Mouse (Mus musculus): ENCODE results near the gene Pla1a. TPM values are rescaled to one million over a fixed set of nuclear protein-coding genes. Genes with fewer than 3 reads are reported as not detected.
"Not testable (repeated sequence)": the region's sequence is repeated elsewhere in the genome, so short reads cannot be mapped to it uniquely, and the experiment has no call there.

The Pla1a gene
- polyA plus RNA-seq, 1 experiment from 2014 or later, result 1.4 TPM

GRCm38 (mm10) chr16:38455511-38456418 is 22.8 kb upstream of the Pla1a start, which contains the start of gene Cd80:
Gene Cd80 (plus strand): TSS chr16:38455561.
- WGBS, result 73% methylated on average over 15 of the region's 17 CpGs
- no peak within 1 kb of the TSS for H3K27ac ChIP-seq (replicated peaks)
- H3K27me3 ChIP-seq (replicated peaks), result no peaks in the 10 kb centered on the region
- H3K9ac ChIP-seq (replicated peaks), result no peak within 1 kb of the TSS
- no peaks in the 10 kb centered on the region for H3K36me3 ChIP-seq
- no peak within 1 kb of the TSS for H3K4me3 ChIP-seq (replicated peaks)
- no peaks in the 10 kb centered on the region for H3K9me3 ChIP-seq (replicated peaks)
- ATAC-seq (ENCODE audit: low FRiP score), result no peak
- no peak within 1 kb of the TSS for H3K4me2 ChIP-seq
- peaks cover 12% of the 10 kb centered on the region for H3K4me1 ChIP-seq

DNA sequence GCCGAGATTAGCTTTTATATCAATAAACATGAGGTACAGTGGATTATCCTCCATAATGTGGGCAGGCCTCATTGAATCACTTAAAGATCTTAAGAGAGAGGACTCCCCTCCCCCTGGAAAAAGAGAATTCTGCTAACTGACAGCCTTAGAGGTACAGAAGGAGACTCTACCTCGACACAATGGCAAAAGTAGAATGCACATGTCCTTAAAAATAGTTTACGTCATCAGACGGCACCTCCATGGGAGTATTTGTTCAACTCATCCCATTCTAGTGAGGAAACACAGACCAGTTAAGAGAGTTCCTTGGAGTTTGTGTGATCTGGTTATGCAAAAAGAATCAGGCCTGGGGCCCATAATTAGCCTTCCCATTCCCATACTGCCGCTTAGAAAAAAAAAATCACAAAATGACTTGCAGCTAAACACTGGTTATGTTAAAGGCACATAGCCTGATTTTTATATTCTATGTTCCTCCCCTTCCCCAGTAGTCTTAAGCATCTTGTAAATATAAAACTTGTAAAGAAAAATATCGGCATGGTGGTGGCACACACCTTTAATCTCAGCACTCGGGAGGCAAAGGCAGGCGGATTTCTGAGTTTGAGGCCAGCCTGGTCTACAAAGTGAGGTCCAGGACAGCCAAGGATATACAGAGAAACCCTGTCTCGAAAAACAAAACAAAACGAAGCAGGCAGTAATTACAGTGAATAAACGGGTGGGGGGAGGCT is 21.7 kb upstream of the Pla1a start:
- no peak overlapping the region for H3K27ac ChIP-seq (replicated peaks)
- no peaks in the 10 kb centered on the region for H3K9me3 ChIP-seq (replicated peaks)
- peaks cover 5% of the 10 kb centered on the region; the same call in 1 of the 2 replicates for H3K36me3 ChIP-seq
- 82% methylated on average over 11 of the region's 11 CpGs for WGBS
- ATAC-seq (ENCODE audit: low FRiP score), result no peak
- H3K9ac ChIP-seq (replicated peaks), result no peak overlapping the region
- peaks cover 21% of the 10 kb centered on the region for H3K4me1 ChIP-seq
- no peak overlapping the region for H3K4me2 ChIP-seq
- H3K4me3 ChIP-seq (replicated peaks), result no peak overlapping the region
- H3K27me3 ChIP-seq (replicated peaks), result no peaks in the 10 kb centered on the region

- no peak overlapping the region for H3K4me3 ChIP-seq (replicated peaks)
- no peak overlapping the region for H3K9ac ChIP-seq (replicated peaks)
- H3K27ac ChIP-seq (replicated peaks), result no peak overlapping the region
- WGBS, result 94% methylated on average over 4 of the region's 4 CpGs
- H3K27me3 ChIP-seq (replicated peaks), result no peaks in the 10 kb centered on the region
- H3K36me3 ChIP-seq, result peaks cover 12% of the 10 kb centered on the region
- H3K4me2 ChIP-seq, result no peak overlapping the region
- peaks cover 21% of the 10 kb centered on the region for H3K4me1 ChIP-seq
- ATAC-seq (ENCODE audit: low FRiP score), result no peak
- H3K9me3 ChIP-seq (replicated peaks), result no peaks in the 10 kb centered on the region
These were observed 21.0 kb upstream of the Pla1a start for GRCm38 (mm10) chr16:38453952-38454351.

GRCm38 (mm10) chr16:38453203-38453553 is 20.2 kb upstream of the Pla1a start:
- Histone ChIP-seq H3K36me3 (peaks cover 19% of the 10 kb centered on the region), H3K27me3 (replicated peaks) (no peaks in the 10 kb centered on the region), H3K27ac (replicated peaks) (peak overlapping the region; percentile 94), H3K9ac (replicated peaks) (peak overlapping the region; percentile 98), H3K4me1 (peaks cover 21% of the 10 kb centered on the region), H3K9me3 (replicated peaks) (no peaks in the 10 kb centered on the region), H3K4me3 (replicated peaks) (peak overlapping the region; percentile 85), H3K4me2 (peak overlapping the region; percentile 79)
- ATAC-seq (ENCODE audit: low FRiP score), result no peak; the same call in 1 of the 2 replicates
- 18% methylated on average over 3 of the region's 3 CpGs for WGBS

DNA sequence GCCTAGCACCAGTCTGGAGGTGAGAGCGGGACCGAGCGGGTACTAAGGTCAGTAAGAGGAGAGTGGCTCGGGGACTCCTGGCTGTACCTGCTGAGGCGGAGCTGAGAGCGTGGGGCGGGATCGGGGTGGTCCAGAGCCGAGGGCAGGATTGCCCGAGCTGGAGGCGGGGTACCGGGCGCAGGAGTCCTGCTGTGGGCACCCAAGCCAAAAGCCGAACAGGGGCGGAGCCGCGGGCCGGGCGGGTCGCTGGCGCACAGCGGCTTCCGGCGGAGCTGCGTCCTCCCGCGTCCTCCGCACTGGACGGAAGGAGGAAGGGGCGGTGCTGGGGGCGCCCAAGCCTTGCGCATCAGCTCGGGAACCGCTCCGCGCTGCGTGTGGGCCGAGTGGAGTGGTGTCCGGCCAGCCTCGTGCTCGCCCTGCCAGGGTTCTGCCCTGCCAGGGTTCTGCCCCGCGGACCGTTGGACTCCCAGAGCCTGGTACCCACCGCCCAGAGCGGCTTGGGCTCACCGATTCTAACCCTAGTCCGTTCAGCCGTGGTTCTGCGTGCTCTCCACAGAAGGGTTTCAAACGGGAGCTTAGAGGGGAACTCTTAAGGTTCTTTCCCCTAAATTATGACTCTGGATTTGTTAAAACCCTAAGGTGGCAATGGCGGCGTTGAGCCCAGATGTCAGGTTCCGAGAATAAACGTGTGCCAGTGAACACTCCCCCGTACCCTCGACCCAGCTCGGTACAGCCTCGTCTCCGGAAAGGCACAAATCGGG is 19.7 kb upstream of the Pla1a start, which contains the start of gene Adprh:
TSS of gene Adprh (minus strand) at position 262 of the 761 bp plus-strand sequence.
- H3K4me3 ChIP-seq (replicated peaks), result peak within 1 kb of the TSS; percentile 85
- peak within 1 kb of the TSS; percentile 79 for H3K4me2 ChIP-seq
- ATAC-seq (ENCODE audit: low FRiP score), result peak; percentile 98
- H3K9ac ChIP-seq (replicated peaks), result peak within 1 kb of the TSS; percentile 98
- WGBS, result under 1% methylated on average over 50 of the region's 61 CpGs
- peaks cover 24% of the 10 kb centered on the region for H3K4me1 ChIP-seq
- peaks cover 24% of the 10 kb centered on the region for H3K36me3 ChIP-seq
- H3K9me3 ChIP-seq (replicated peaks), result no peaks in the 10 kb centered on the region
- no peaks in the 10 kb centered on the region for H3K27me3 ChIP-seq (replicated peaks)
- peak within 1 kb of the TSS; percentile 94 for H3K27ac ChIP-seq (replicated peaks)

DNA sequence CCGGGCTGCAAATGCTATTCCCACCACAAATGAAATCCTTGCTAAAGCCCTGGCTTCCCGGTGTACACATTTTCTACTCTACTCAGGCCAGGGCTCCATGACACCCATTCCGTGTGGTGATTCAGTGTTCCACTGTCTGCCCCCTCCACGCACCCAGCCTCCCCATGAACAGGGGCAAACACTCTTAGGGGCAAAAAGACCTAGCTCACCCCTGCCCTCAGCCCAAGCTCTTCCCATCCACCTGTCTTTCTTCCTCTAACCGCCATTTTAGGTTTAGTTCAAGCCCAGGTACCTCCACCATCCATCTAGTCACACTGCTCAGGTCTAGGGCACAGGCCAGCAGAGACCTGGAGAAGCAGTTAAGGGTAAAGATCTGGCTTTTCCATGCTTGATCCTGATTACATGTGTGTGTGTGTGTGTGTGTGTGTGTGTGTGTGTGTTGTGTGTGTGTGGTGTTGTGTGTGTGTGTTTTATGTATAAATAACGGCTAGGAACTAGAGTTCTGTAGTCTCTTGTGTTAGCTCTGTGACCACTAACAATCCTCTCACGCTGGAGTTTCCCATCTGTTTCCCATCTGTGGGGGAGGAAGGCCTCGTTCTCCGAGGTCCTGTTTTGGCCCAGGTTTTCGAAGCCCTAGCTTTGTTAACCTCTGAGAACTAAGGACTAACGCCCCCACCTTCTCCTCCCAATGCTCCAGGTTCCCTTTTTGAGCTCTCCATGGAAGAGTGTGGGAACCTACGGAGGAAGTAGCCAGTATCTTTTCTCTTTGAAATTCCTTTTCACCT is 18.7 kb upstream of the Pla1a start:
- no peak; the same call in 1 of the 2 replicates for ATAC-seq (ENCODE audit: low FRiP score)
- Histone ChIP-seq H3K9ac (replicated peaks) (peak overlapping the region; percentile 98), H3K27ac (replicated peaks) (peak overlapping the region; percentile 94; the same call in 1 of the 2 replicates), H3K36me3 (peaks cover 34% of the 10 kb centered on the region), H3K9me3 (replicated peaks) (no peaks in the 10 kb centered on the region), H3K4me3 (replicated peaks) (peak overlapping the region; percentile 85), H3K27me3 (replicated peaks) (no peaks in the 10 kb centered on the region), H3K4me2 (peak overlapping the region; percentile 79), H3K4me1 (peaks cover 24% of the 10 kb centered on the region)
- 46% methylated on average over 12 of the region's 12 CpGs for WGBS

GRCm38 (mm10) chr16:38450707-38451106 is 17.8 kb upstream of the Pla1a start:
- no peaks in the 10 kb centered on the region for H3K27me3 ChIP-seq (replicated peaks)
- WGBS, result 93% methylated on average over 7 of the region's 7 CpGs

GRCm38 (mm10) chr16:38448458-38448857 is 15.5 kb upstream of the Pla1a start:
- Histone ChIP-seq H3K4me1 (peaks cover 24% of the 10 kb centered on the region), H3K27ac (replicated peaks) (no peak overlapping the region), H3K4me2 (no peak overlapping the region), H3K36me3 (peaks cover 57% of the 10 kb centered on the region), H3K4me3 (replicated peaks) (no peak overlapping the region), H3K27me3 (replicated peaks) (no peaks in the 10 kb centered on the region), H3K9me3 (replicated peaks) (no peaks in the 10 kb centered on the region), H3K9ac (replicated peaks) (no peak overlapping the region)
- no peak for ATAC-seq (ENCODE audit: low FRiP score)
- WGBS, result 96% methylated on average over 12 of the region's 12 CpGs

More at GRCm38 (mm10) chr16:38450707-38451106, 17.8 kb upstream of the Pla1a start:
- ATAC-seq (ENCODE audit: low FRiP score), result no peak
- peaks cover 43% of the 10 kb centered on the region for H3K36me3 ChIP-seq
- no peak overlapping the region for H3K4me2 ChIP-seq
- peaks cover 24% of the 10 kb centered on the region for H3K4me1 ChIP-seq
- H3K9ac ChIP-seq (replicated peaks), result no peak overlapping the region
- no peaks in the 10 kb centered on the region for H3K9me3 ChIP-seq (replicated peaks)
- no peak overlapping the region for H3K4me3 ChIP-seq (replicated peaks)
- H3K27ac ChIP-seq (replicated peaks), result no peak overlapping the region

GRCm38 (mm10) chr16:38447366-38447765 is 14.4 kb upstream of the Pla1a start:
- Histone ChIP-seq H3K27ac (replicated peaks) (no peak overlapping the region), H3K36me3 (peaks cover 57% of the 10 kb centered on the region), H3K4me1 (peaks cover 24% of the 10 kb centered on the region), H3K9me3 (replicated peaks) (no peaks in the 10 kb centered on the region), H3K27me3 (replicated peaks) (no peaks in the 10 kb centered on the region), H3K9ac (replicated peaks) (no peak overlapping the region), H3K4me2 (no peak overlapping the region), H3K4me3 (replicated peaks) (no peak overlapping the region)
- 90% methylated on average over 21 of the region's 21 CpGs for WGBS
- ATAC-seq (ENCODE audit: low FRiP score), result no peak

DNA sequence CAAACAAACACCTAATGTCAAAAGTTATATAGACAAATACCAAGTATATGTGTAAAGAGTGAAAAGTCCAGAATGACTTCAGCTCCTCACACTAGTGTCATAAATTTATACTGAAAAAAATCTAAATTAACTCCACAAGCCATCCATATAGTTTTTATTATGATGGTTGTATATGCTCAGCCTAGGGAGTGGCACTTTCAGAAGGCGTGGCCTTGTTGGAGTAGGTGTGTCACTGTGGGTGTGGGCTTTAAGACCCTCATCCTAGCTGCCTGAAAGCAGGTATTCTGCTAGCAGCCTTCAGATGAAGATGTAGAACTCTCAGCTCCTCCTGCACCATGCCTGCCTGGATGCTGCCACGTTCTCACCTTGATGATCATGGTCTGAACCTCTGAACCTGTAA is 13.2 kb upstream of the Pla1a start:
- Histone ChIP-seq H3K4me1 (peaks cover 14% of the 10 kb centered on the region), H3K36me3 (peaks cover 57% of the 10 kb centered on the region)
- not testable (repeated sequence) for H3K9me3 ChIP-seq (replicated peaks); H3K4me3 ChIP-seq (replicated peaks); H3K9ac ChIP-seq (replicated peaks); ATAC-seq (ENCODE audit: low FRiP score); H3K4me2 ChIP-seq; H3K27ac ChIP-seq (replicated peaks); H3K27me3 ChIP-seq (replicated peaks)
- 97% methylated on average over 2 of the region's 2 CpGs for WGBS

Measured in neural tube, embryonic 15.5 days (tissue).